Mouse (Mus musculus): ENCODE data around the gene Fam57b.

- TF ChIP-seq POLR2A (IDR thresholded peaks at IDR 0.05; ENCODE audit: borderline replicate concordance, control insufficient read depth, low read depth, low read length) (no peak), CTCF (IDR thresholded peaks at IDR 0.05; ENCODE audit: control insufficient read depth, insufficient read depth, low read length) (no peak)
These were observed 51.3 kb downstream of the Fam57b start for GRCm38 (mm10) chr7:126848794-126849193.
